Mouse (Mus musculus) spleen, postnatal 0 days (tissue): ENCODE measurements around the gene Cdc42ep5. TPM values are rescaled to one million over a fixed set of nuclear protein-coding genes. Genes with fewer than 3 reads are reported as not detected.

Source experiments
- polyA plus RNA-seq: library from polyadenylated mRNA; unstranded; fragments of >200 nt; fragmentation: Nextera tagmentation; extraction: Ambion mirVana; gene quantifications from 2 replicates; pipeline ENCODE4 v1.2.1, GENCODE M21; 2015

The Cdc42ep5 gene
- polyA plus RNA-seq: 10.2 and 13.2 TPM in 2 replicates

GRCm38 (mm10) chr7:4164090-4164910 is at the start of gene Cdc42ep5:
TSS of gene Cdc42ep5 (minus strand) at chr7:4164860.

GRCm38 (mm10) chr7:4150059-4150541 is 14.6 kb downstream of the Cdc42ep5 start, which contains the start of gene Leng9:
TSS of gene Leng9 (minus strand) at chr7:4150374.

GRCm38 (mm10) chr7:4136771-4137531 is 27.7 kb downstream of the Cdc42ep5 start, which contains the start of gene Leng8:
TSS of gene Leng8 (plus strand) at chr7:4137039.

GRCm38 (mm10) chr7:4119344-4119902 is 45.2 kb downstream of the Cdc42ep5 start, which contains the start of gene Ttyh1:
TSS of gene Ttyh1 (plus strand) at chr7:4119408.

Other genes starting within 250 kb of the Cdc42ep5 start
- gene Lilra6, start 249.4 kb downstream of the Cdc42ep5 start, polyA plus RNA-seq: 6.8 and 7.9 TPM in 2 replicates
- 6.0 and 8.6 TPM in 2 replicates for gene Lair1, start 101.7 kb downstream of the Cdc42ep5 start, polyA plus RNA-seq
- gene Ttyh1, start 45.5 kb downstream of the Cdc42ep5 start, polyA plus RNA-seq: 0.71 and 0.86 TPM in 2 replicates
- gene Leng8, start 27.8 kb downstream of the Cdc42ep5 start, polyA plus RNA-seq: 21.8 and 23.8 TPM in 2 replicates
- gene Leng9, start 14.5 kb downstream of the Cdc42ep5 start, polyA plus RNA-seq: 2.7 and 3.3 TPM in 2 replicates
- gene Lilra5, start 72.9 kb upstream of the Cdc42ep5 start, polyA plus RNA-seq: 0.18 and 0.23 TPM in 2 replicates
- 1.5 and 2.3 TPM in 2 replicates for gene Ncr1, start 172.9 kb upstream of the Cdc42ep5 start, polyA plus RNA-seq
- gene Gp6, start 232.9 kb upstream of the Cdc42ep5 start, polyA plus RNA-seq: 1.4 and 1.5 TPM in 2 replicates